Mouse (Mus musculus) macrophage (primary cell): ENCODE results near the gene Cacng3. TPM values are rescaled to one million over a fixed set of nuclear protein-coding genes. Genes with fewer than 3 reads are reported as not detected.

Experiments
- H3K27ac ChIP-seq: fragments of 350-480 bp; formaldehyde crosslinking; 2 replicates; pipeline ENCODE4 v1.9.0; 2021
- H3K36me3 ChIP-seq: fragments of 350-480 bp; formaldehyde crosslinking; 2 replicates; pipeline ENCODE4 v1.9.0; 2021; ENCODE audit errors: inconsistent target
- H3K4me3 ChIP-seq: fragments of 350-480 bp; formaldehyde crosslinking; 2 replicates; pipeline ENCODE4 v1.9.0; 2021; ENCODE audit errors: inconsistent target
- H3K79me2 ChIP-seq: fragments of 350-480 bp; formaldehyde crosslinking; 2 replicates; pipeline ENCODE4 v1.9.0; 2021; ENCODE audit errors: inconsistent target
- WGBS: methylation state at CpG from one replicate; pipeline ENCODE4 v1.1.7; 2026; ENCODE audit warnings: inconsistent platforms; ENCODE audit not compliant: missing documents; 5-methylcytosine and 5-hydroxymethylcytosine counted together
- polyA plus RNA-seq: library from polyadenylated mRNA; stranded (reverse); fragments of 250-400 nt; gene quantifications from 3 replicates; pipeline ENCODE4 v1.2.4, GENCODE M21; 2018; ENCODE audit warnings: inconsistent platforms

Cacng3 gene
- polyA plus RNA-seq, 1 experiment from 2014 or later = not detected

- no peak overlapping the region for H3K4me3 ChIP-seq
- H3K79me2 ChIP-seq = no peaks in the 10 kb centered on the region
- H3K27ac ChIP-seq = no peak overlapping the region
- 16% methylated on average over 43 of the region's 45 CpGs for WGBS
- H3K36me3 ChIP-seq = no peaks in the 10 kb centered on the region
Measured at GRCm38 (mm10) chr7:122670873-122671641, 765 bp downstream of the Cacng3 start.

GRCm38 (mm10) chr7:122672981-122673380 is 2.7 kb downstream of the Cacng3 start:
- no peak overlapping the region for H3K27ac ChIP-seq
- no peak overlapping the region for H3K4me3 ChIP-seq
- WGBS = 54% methylated on average over 5 of the region's 5 CpGs
- H3K79me2 ChIP-seq = no peaks in the 10 kb centered on the region
- H3K36me3 ChIP-seq = no peaks in the 10 kb centered on the region

DNA sequence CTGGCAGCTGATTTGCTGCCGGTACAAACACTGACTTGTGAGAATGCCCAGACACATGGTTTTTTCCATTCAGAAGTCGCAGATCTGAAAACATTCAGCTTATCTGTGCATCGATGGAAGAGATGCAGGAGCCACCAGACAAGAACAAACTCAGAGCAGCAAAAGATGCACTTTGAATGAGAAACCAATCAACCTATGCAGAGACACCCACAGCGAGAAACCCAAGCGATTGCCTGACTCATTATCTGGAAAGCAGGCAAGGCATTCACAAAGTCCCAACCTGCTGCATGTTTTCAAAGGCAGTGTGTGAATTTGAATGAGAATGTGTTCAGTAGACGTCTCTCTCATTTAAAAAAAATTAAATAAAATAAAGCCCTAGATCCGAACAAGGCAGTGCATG is 4.9 kb downstream of the Cacng3 start:
- no peaks in the 10 kb centered on the region for H3K79me2 ChIP-seq
- H3K27ac ChIP-seq = no peak overlapping the region
- H3K4me3 ChIP-seq = no peak overlapping the region
- H3K36me3 ChIP-seq = no peaks in the 10 kb centered on the region
- WGBS = 90% methylated on average over 7 of the region's 7 CpGs

GRCm38 (mm10) chr7:122701751-122702150 is 31.5 kb downstream of the Cacng3 start:
- WGBS = 87% methylated on average over 5 of the region's 5 CpGs
- Histone ChIP-seq H3K79me2 (no peaks in the 10 kb centered on the region), H3K36me3 (no peaks in the 10 kb centered on the region), H3K27ac (no peak overlapping the region), H3K4me3 (no peak overlapping the region)

DNA sequence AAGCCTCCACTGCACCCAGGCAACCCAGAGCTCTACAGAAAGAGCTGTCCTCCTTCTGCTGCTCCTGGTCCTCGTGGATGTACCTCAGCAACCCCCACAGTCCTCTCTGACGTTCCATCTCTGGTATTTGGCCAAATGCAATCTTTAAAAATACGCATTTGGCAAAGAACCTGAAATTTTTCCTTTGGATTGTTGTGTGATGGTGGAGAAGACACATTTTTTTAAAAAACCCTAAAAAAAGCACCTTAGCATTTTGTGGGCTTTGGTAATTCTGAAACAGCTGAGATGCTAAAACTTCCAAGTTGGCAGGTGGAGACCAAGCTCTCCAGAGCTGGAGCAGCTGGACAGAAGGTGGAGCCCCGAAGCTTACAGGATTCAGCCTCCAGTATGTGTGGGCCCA is 32.2 kb downstream of the Cacng3 start:
- H3K4me3 ChIP-seq = no peak overlapping the region
- no peaks in the 10 kb centered on the region for H3K36me3 ChIP-seq
- 78% methylated on average over 4 of the region's 4 CpGs for WGBS
- no peak overlapping the region for H3K27ac ChIP-seq
- H3K79me2 ChIP-seq = no peaks in the 10 kb centered on the region

DNA sequence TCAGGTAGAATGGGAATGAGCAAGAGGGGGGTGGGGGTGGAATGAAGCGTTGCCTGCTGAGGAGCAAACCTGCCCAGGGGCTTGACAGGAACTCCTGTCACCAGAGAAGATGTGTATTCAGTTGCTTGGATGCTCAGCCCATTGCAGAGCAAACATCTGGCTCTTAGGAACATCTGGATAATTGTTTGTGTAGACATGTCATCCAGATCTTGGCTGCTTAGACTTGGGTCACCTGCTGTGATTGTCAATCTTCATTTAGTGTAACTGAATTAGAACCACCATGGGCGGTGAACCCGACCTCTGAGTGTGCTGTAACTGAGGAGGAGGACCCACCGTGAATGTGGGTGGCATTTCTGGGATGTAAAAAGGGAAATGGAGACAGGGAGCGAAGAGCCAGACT is 36.4 kb downstream of the Cacng3 start:
- WGBS = 80% methylated on average over 5 of the region's 5 CpGs
- no peak overlapping the region for H3K4me3 ChIP-seq
- H3K27ac ChIP-seq = no peak overlapping the region
- no peaks in the 10 kb centered on the region for H3K36me3 ChIP-seq
- no peaks in the 10 kb centered on the region for H3K79me2 ChIP-seq

- Histone ChIP-seq H3K27ac (no peak overlapping the region), H3K4me3 (no peak overlapping the region), H3K36me3 (no peaks in the 10 kb centered on the region), H3K79me2 (no peaks in the 10 kb centered on the region)
- WGBS = 22% methylated on average over 3 of the region's 3 CpGs
Measured at GRCm38 (mm10) chr7:122716299-122716698, 46.0 kb downstream of the Cacng3 start.

DNA sequence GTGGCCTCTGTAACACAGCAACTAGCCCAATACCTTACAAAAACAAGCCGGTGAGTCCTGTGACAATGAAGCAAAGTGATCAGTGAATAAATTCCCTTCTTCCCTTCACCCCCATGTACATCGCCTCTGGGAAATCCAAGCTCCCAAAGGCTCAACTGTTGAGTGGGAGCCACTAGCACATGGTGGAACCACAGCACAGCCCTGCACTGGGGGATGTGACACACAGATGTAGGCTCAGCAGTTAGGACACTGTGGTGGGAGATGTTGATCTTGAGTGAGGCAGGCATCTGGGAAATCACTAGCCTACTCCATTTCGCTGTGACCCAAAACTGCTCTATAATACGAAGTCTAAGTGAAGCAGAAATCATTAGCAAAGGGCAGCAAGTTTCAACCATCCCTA is 48.2 kb downstream of the Cacng3 start:
- no peaks in the 10 kb centered on the region for H3K79me2 ChIP-seq
- H3K27ac ChIP-seq = no peak overlapping the region
- WGBS = 95% methylated on average over 4 of the region's 4 CpGs
- no peaks in the 10 kb centered on the region for H3K36me3 ChIP-seq
- no peak overlapping the region for H3K4me3 ChIP-seq

GRCm38 (mm10) chr7:122723358-122723876 is 53.1 kb downstream of the Cacng3 start:
- no peak overlapping the region for H3K27ac ChIP-seq
- no peak overlapping the region for H3K4me3 ChIP-seq
- no peaks in the 10 kb centered on the region for H3K79me2 ChIP-seq
- WGBS = 33% methylated on average over 5 of the region's 5 CpGs
- H3K36me3 ChIP-seq = no peaks in the 10 kb centered on the region

GRCm38 (mm10) chr7:122726376-122726775 is 56.1 kb downstream of the Cacng3 start:
- H3K36me3 ChIP-seq = no peaks in the 10 kb centered on the region
- H3K4me3 ChIP-seq = no peak overlapping the region
- H3K27ac ChIP-seq = no peak overlapping the region
- H3K79me2 ChIP-seq = no peaks in the 10 kb centered on the region
- 83% methylated on average over 2 of the region's 2 CpGs for WGBS

DNA sequence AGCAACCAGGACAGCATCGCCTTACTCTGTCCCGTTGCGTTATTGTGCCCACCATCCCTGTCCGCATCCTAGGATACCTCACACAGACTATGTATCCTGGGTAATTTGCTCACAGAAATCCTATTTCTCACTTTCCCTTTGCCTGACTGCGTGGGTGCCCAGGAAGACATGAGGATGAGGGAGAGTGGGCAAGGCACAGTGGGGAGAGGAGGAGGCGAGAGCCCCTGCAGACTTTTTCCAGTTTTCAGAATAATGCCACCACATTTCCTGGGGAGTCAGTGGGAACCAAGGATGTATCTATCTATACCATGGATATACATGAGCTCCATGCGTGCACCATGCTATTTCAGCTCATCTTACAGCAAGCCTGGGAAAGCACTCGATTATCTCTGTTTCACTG is 57.9 kb downstream of the Cacng3 start:
- H3K27ac ChIP-seq = no peak overlapping the region
- WGBS = 95% methylated on average over 8 of the region's 8 CpGs

DNA sequence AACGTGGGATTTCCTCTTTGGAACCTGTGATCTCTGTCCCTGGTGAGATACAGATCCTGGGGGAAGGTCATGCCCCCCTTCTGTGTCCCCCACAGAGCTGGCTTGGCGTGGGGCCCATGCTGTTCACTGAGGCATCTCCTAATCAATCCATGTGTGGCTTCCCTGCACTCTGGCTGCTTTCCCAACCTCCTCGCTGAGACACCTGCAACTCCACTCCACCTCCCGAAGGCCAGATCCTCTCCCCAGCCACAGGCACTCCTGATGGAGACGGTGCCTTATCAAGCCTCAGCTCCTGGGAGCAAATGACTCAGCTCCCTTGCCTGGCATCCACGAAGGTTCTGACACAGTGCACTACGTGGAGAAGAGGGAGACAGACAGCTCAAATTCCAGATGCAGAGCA is 58.6 kb downstream of the Cacng3 start:
- no peaks in the 10 kb centered on the region for H3K79me2 ChIP-seq

More for the DNA sequence above, 57.9 kb downstream of the Cacng3 start:
- Histone ChIP-seq H3K4me3 (no peak overlapping the region), H3K36me3 (no peaks in the 10 kb centered on the region), H3K79me2 (no peaks in the 10 kb centered on the region)

DNA sequence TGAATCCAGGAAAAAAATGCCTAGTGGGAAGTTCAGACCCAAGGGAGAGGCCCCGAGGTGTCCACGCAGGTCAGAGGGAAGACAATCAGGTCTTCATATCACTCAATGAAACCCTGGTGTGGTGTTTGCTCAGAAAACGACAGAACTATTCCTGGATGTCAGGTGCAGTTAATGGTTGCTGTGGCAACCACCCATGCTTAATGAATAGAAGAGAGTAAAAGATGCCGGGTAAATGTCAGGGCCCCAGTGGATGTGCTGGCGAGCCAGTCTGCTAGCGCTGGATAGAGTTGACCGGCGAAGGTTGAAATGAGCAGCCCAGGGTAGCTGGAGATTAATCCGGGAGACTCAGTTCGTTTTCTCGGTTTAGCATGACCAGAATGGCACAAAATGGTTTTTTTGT is 65.0 kb downstream of the Cacng3 start:
- Histone ChIP-seq H3K79me2 (no peaks in the 10 kb centered on the region), H3K27ac (no peak overlapping the region), H3K4me3 (no peak overlapping the region), H3K36me3 (no peaks in the 10 kb centered on the region)
- 85% methylated on average over 11 of the region's 11 CpGs for WGBS

More for the DNA sequence above, 58.6 kb downstream of the Cacng3 start:
- H3K4me3 ChIP-seq = no peak overlapping the region
- H3K27ac ChIP-seq = no peak overlapping the region
- H3K36me3 ChIP-seq = no peaks in the 10 kb centered on the region
- WGBS = 49% methylated on average over 7 of the region's 7 CpGs

DNA sequence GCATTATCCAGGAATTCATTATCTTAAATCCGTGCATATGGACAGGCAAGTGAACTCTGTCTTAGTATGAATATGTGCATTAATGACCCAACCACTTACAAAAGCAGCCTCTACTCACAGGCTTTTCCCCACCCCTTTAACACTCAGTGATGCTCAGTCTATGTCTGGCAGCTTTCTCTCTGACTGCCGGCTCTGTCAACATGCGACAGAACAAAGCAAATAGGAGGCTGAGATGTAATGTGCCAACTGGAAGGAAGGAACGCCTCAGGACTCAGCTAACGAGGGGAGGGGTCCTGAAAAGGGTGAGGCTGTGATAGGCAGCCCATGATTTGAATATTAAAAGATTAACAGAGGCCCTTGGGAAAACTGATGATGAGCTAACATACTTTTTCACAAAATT is 68.2 kb downstream of the Cacng3 start:
- 67% methylated on average over 5 of the region's 5 CpGs for WGBS
- no peaks in the 10 kb centered on the region for H3K79me2 ChIP-seq
- H3K36me3 ChIP-seq = no peaks in the 10 kb centered on the region
- H3K4me3 ChIP-seq = no peak overlapping the region
- H3K27ac ChIP-seq = no peak overlapping the region

- no peaks in the 10 kb centered on the region for H3K36me3 ChIP-seq
- no peaks in the 10 kb centered on the region for H3K79me2 ChIP-seq
- 100% methylated on average over 2 of the region's 2 CpGs for WGBS
- H3K4me3 ChIP-seq = no peak overlapping the region
- H3K27ac ChIP-seq = no peak overlapping the region
Measured at GRCm38 (mm10) chr7:122740663-122741062, 70.4 kb downstream of the Cacng3 start.
